Mouse (Mus musculus): ENCODE data around the gene Dis3l2. TPM values are rescaled to one million over a fixed set of nuclear protein-coding genes. Genes with fewer than 3 reads are reported as not detected.

Dis3l2 gene
- polyA plus RNA-seq, 1 experiment, result 13.8 TPM

GRCm38 (mm10) chr1:87059042-87059665 lies 355.5 kb downstream of the Dis3l2 start:
- H3K4me1 ChIP-seq (ENCODE audit: control insufficient read depth, insufficient read depth, low read length), result no peaks in the 10 kb centered on the region
- 67% methylated on average over 8 of the region's 8 CpGs for WGBS
- H3K4me3 ChIP-seq (replicated peaks; ENCODE audit: extremely low read depth, low read depth, low read length), result no peak overlapping the region
- no peak for DNase-seq
- TF ChIP-seq POLR2A (IDR thresholded peaks at IDR 0.05; ENCODE audit: borderline replicate concordance, extremely low read depth, low read depth, low read length) (no peak), CTCF (IDR thresholded peaks at IDR 0.05; ENCODE audit: insufficient read depth, low read length) (no peak)

GRCm38 (mm10) chr1:87060913-87061312 lies 357.3 kb downstream of the Dis3l2 start:
- no peaks in the 10 kb centered on the region for H3K4me1 ChIP-seq (ENCODE audit: control insufficient read depth, insufficient read depth, low read length)
- TF ChIP-seq CTCF (IDR thresholded peaks at IDR 0.05; ENCODE audit: insufficient read depth, low read length), result no peak
- no peak for TF ChIP-seq POLR2A (IDR thresholded peaks at IDR 0.05; ENCODE audit: borderline replicate concordance, extremely low read depth, low read depth, low read length)
- no peak overlapping the region for H3K4me3 ChIP-seq (replicated peaks; ENCODE audit: extremely low read depth, low read depth, low read length)
- DNase-seq, result no peak

- Histone ChIP-seq H3K4me3 (replicated peaks; ENCODE audit: extremely low read depth, low read depth, low read length) (no peak overlapping the region), H3K4me1 (ENCODE audit: control insufficient read depth, insufficient read depth, low read length) (no peaks in the 10 kb centered on the region)
- WGBS, result 53% methylated on average over 16 of the region's 16 CpGs
- TF ChIP-seq CTCF (IDR thresholded peaks at IDR 0.05; ENCODE audit: insufficient read depth, low read length), result peak; percentile 46
- no peak for TF ChIP-seq POLR2A (IDR thresholded peaks at IDR 0.05; ENCODE audit: borderline replicate concordance, extremely low read depth, low read depth, low read length)
- peak; percentile 41 for DNase-seq
Measured at GRCm38 (mm10) chr1:87070720-87071119, 367.1 kb downstream of the Dis3l2 start.

- TF ChIP-seq CTCF (IDR thresholded peaks at IDR 0.05; ENCODE audit: insufficient read depth, low read length) (no peak), POLR2A (IDR thresholded peaks at IDR 0.05; ENCODE audit: borderline replicate concordance, extremely low read depth, low read depth, low read length) (no peak)
- 76% methylated on average over 8 of the region's 8 CpGs for WGBS
- DNase-seq, result no peak
- Histone ChIP-seq H3K4me3 (replicated peaks; ENCODE audit: extremely low read depth, low read depth, low read length) (no peak overlapping the region), H3K4me1 (ENCODE audit: control insufficient read depth, insufficient read depth, low read length) (no peaks in the 10 kb centered on the region)
Measured at GRCm38 (mm10) chr1:87073776-87074175, 370.2 kb downstream of the Dis3l2 start.

GRCm38 (mm10) chr1:87086196-87086595 lies 382.6 kb downstream of the Dis3l2 start:
- H3K4me3 ChIP-seq (replicated peaks; ENCODE audit: extremely low read depth, low read depth, low read length), result no peak overlapping the region
- H3K4me1 ChIP-seq (ENCODE audit: control insufficient read depth, insufficient read depth, low read length), result no peaks in the 10 kb centered on the region
- DNase-seq, result no peak
- TF ChIP-seq CTCF (IDR thresholded peaks at IDR 0.05; ENCODE audit: insufficient read depth, low read length) (no peak), POLR2A (IDR thresholded peaks at IDR 0.05; ENCODE audit: borderline replicate concordance, extremely low read depth, low read depth, low read length) (no peak)
- 51% methylated on average over 4 of the region's 4 CpGs for WGBS

GRCm38 (mm10) chr1:87086964-87087363 lies 383.4 kb downstream of the Dis3l2 start:
- TF ChIP-seq CTCF (IDR thresholded peaks at IDR 0.05; ENCODE audit: insufficient read depth, low read length) (no peak), POLR2A (IDR thresholded peaks at IDR 0.05; ENCODE audit: borderline replicate concordance, extremely low read depth, low read depth, low read length) (no peak)
- no peak overlapping the region for H3K4me3 ChIP-seq (replicated peaks; ENCODE audit: extremely low read depth, low read depth, low read length)
- 75% methylated on average over 17 of the region's 17 CpGs for WGBS
- H3K4me1 ChIP-seq (ENCODE audit: control insufficient read depth, insufficient read depth, low read length), result no peaks in the 10 kb centered on the region
- no peak for DNase-seq

GRCm38 (mm10) chr1:87089251-87089650 lies 385.6 kb downstream of the Dis3l2 start:
- TF ChIP-seq POLR2A (IDR thresholded peaks at IDR 0.05; ENCODE audit: borderline replicate concordance, extremely low read depth, low read depth, low read length), result no peak
- TF ChIP-seq CTCF (IDR thresholded peaks at IDR 0.05; ENCODE audit: insufficient read depth, low read length), result no peak
- Histone ChIP-seq H3K4me1 (ENCODE audit: control insufficient read depth, insufficient read depth, low read length) (no peaks in the 10 kb centered on the region), H3K4me3 (replicated peaks; ENCODE audit: extremely low read depth, low read depth, low read length) (no peak overlapping the region)
- DNase-seq, result no peak
- WGBS, result 83% methylated on average over 11 of the region's 11 CpGs

- DNase-seq, result no peak
- H3K4me1 ChIP-seq (ENCODE audit: control insufficient read depth, insufficient read depth, low read length), result no peaks in the 10 kb centered on the region
- no peak within 1 kb of the TSS for H3K4me3 ChIP-seq (replicated peaks; ENCODE audit: extremely low read depth, low read depth, low read length)
- no peak for TF ChIP-seq CTCF (IDR thresholded peaks at IDR 0.05; ENCODE audit: insufficient read depth, low read length)
- TF ChIP-seq POLR2A (IDR thresholded peaks at IDR 0.05; ENCODE audit: borderline replicate concordance, extremely low read depth, low read depth, low read length), result no peak
- WGBS, result 63% methylated on average over 4 of the region's 4 CpGs
Measured at GRCm38 (mm10) chr1:87089828-87090227, 386.2 kb downstream of the Dis3l2 start, which contains the start of gene Alppl2. Gene Alppl2 (minus strand): TSS chr1:87089928.

GRCm38 (mm10) chr1:87095642-87096041 lies 392.0 kb downstream of the Dis3l2 start:
- WGBS, result 79% methylated on average over 8 of the region's 8 CpGs
- H3K4me1 ChIP-seq (ENCODE audit: control insufficient read depth, insufficient read depth, low read length), result peaks cover 2% of the 10 kb centered on the region; the same call in 1 of the 2 replicates
- no peak for DNase-seq
- H3K4me3 ChIP-seq (replicated peaks; ENCODE audit: extremely low read depth, low read depth, low read length), result no peak overlapping the region
- TF ChIP-seq CTCF (IDR thresholded peaks at IDR 0.05; ENCODE audit: insufficient read depth, low read length) (no peak), POLR2A (IDR thresholded peaks at IDR 0.05; ENCODE audit: borderline replicate concordance, extremely low read depth, low read depth, low read length) (no peak)

- 14% methylated on average over 30 of the region's 30 CpGs for WGBS
- Histone ChIP-seq H3K4me1 (ENCODE audit: control insufficient read depth, insufficient read depth, low read length) (peaks cover 2% of the 10 kb centered on the region; the same call in 1 of the 2 replicates), H3K4me3 (replicated peaks; ENCODE audit: extremely low read depth, low read depth, low read length) (no peak overlapping the region)
- peak; percentile 25; the same call in 1 of the 2 replicates for TF ChIP-seq CTCF (IDR thresholded peaks at IDR 0.05; ENCODE audit: insufficient read depth, low read length)
- no peak for TF ChIP-seq POLR2A (IDR thresholded peaks at IDR 0.05; ENCODE audit: borderline replicate concordance, extremely low read depth, low read depth, low read length)
- peak; percentile 51 for DNase-seq
Measured at GRCm38 (mm10) chr1:87098358-87098975, 394.9 kb downstream of the Dis3l2 start.

Other genes with a start within 250 kb of the Dis3l2 start
- gene Ptma, start 177.1 kb upstream of the Dis3l2 start, polyA plus RNA-seq (2012; rRNA removed), result 751 and 980 TPM in 2 replicates
- 15.8 and 20.8 TPM in 2 replicates for gene Pde6d, start 121.2 kb upstream of the Dis3l2 start, polyA plus RNA-seq (2012; rRNA removed)
- gene Cops7b, start 120.9 kb upstream of the Dis3l2 start, polyA plus RNA-seq (2012; rRNA removed), result 23.2 and 30.2 TPM in 2 replicates
- 0.11 and 0.19 TPM in 2 replicates for gene Nppc, start 33.2 kb upstream of the Dis3l2 start, polyA plus RNA-seq (2012; rRNA removed)